ENCODE assay signal across 8 mouse cellular contexts in the genomic region with DNA sequence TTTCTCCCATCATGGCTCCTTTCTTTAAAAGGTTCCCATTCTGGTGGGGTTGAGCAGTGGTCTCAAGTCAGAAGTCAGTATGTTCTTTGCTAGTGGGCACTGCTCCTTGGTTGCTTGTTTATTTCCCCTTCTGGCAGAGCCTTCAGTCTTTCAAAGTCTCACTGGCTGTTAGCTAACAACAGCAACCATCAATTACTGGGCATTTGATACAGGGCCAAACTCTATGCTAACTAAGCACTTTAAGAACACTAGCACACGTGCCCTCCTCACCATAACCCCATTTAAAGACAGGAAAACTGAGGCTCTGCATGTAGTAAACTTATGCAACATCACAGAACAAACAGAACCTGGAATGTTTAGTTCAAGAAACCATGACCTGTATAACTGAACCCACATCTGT. TPM values are rescaled to one million over a fixed set of nuclear protein-coding genes. Genes with fewer than 3 reads are reported as not detected.
A peak's percentile ranks its signal among the peaks of the same experiment; 100 is the strongest.
DNase-seq lines count a peak whose midpoint lies in the region; ATAC-seq and TF ChIP-seq lines count a peak whose summit lies in the region.

No protein-coding gene starts in this region.

- H3K9ac ChIP-seq in liver, adult 2 months (ENCODE audit: low read depth, low read length): no peak overlapping the region
- 0 out of 2 replicates have a peak overlapping the region, but pooled peaks have one; percentile 40 for H3K9ac ChIP-seq in embryonic facial prominence, embryonic 14.5 days (ENCODE audit: low read depth, low read length)
- H3K9ac ChIP-seq in intestine, embryonic 16.5 days (ENCODE audit: low read depth, low read length): no peak overlapping the region

- peaks cover 21% of the 10 kb centered on the region for H3K36me3 ChIP-seq in liver, adult 2 months (ENCODE audit: control insufficient read depth, insufficient read depth, low read length)
- H3K36me3 ChIP-seq in embryonic facial prominence, embryonic 14.5 days (ENCODE audit: control insufficient read depth, insufficient read depth, low read length): peaks cover 25% of the 10 kb centered on the region
- 0 out of 2 replicates have a peak, but pooled peaks cover 5% of the 10 kb centered on the region for H3K36me3 ChIP-seq in intestine, embryonic 16.5 days (ENCODE audit: control insufficient read depth, insufficient read depth, low read length)
- peaks cover 17% of the 10 kb centered on the region for H3K36me3 ChIP-seq in small intestine, adult 2 months (ENCODE audit: control insufficient read depth, insufficient read depth, low read length)

- peaks cover 16% of the 10 kb centered on the region for H3K4me1 ChIP-seq in liver, adult 2 months (ENCODE audit: control insufficient read depth, insufficient read depth, low read length)
- H3K4me1 ChIP-seq in embryonic facial prominence, embryonic 14.5 days (ENCODE audit: control insufficient read depth, insufficient read depth, low read length): peaks cover 22% of the 10 kb centered on the region
- peaks cover 20% of the 10 kb centered on the region for H3K4me1 ChIP-seq in intestine, embryonic 16.5 days (ENCODE audit: control insufficient read depth, insufficient read depth, low read length)
- peaks cover 32% of the 10 kb centered on the region; the same call in 1 of the 2 replicates for H3K4me1 ChIP-seq in small intestine, adult 2 months (ENCODE audit: control insufficient read depth, insufficient read depth, insufficient read length, low read length)

- H3K27ac ChIP-seq in liver, adult 2 months (replicated peaks; ENCODE audit: insufficient read depth, low read depth, low read length): 0 out of 2 replicates have a peak overlapping the region, but pooled peaks have one; percentile 30
- peak overlapping the region; percentile 88 for H3K27ac ChIP-seq in embryonic facial prominence, embryonic 14.5 days (replicated peaks; ENCODE audit: low read depth, low read length)
- peak overlapping the region; percentile 53; the same call in 1 of the 2 replicates for H3K27ac ChIP-seq in intestine, embryonic 16.5 days (ENCODE audit: low read length)
- peak overlapping the region; percentile 81; the same call in 1 of the 2 replicates for H3K27ac ChIP-seq in small intestine, adult 2 months (ENCODE audit: insufficient read depth, low read depth, low read length)

- TF ChIP-seq POLR2A in liver, adult 2 months (IDR thresholded peaks at IDR 0.05; ENCODE audit: extremely low read depth, insufficient read depth, low read length): no peak
- no peak for TF ChIP-seq POLR2A in small intestine, adult 2 months (IDR thresholded peaks at IDR 0.05; ENCODE audit: low read depth, low read length)

- peak; percentile 46 for DNase-seq in liver, adult 2 months (ENCODE audit: extremely low read depth, low read depth, low spot score)
- no peak for DNase-seq in liver
- peak; percentile 22 for DNase-seq in embryonic facial prominence, embryonic 14.5 days (ENCODE audit: low spot score)
- no peak for DNase-seq in cerebellum, adult 9-11 months
- no peak for DNase-seq in right cerebral cortex, postnatal 36 days (ENCODE audit: low spot score in 2 of 2)
- no peak for DNase-seq in left cerebral cortex, adult 18-20 months (ENCODE audit: low spot score in 2 of 2)

- no peak for TF ChIP-seq CTCF in liver, adult 2 months (IDR thresholded peaks at IDR 0.05; ENCODE audit: low read depth, low read length)
- no peak for TF ChIP-seq CTCF in small intestine, adult 2 months (IDR thresholded peaks at IDR 0.05; ENCODE audit: extremely low read depth, insufficient read length, insufficient replicate concordance, low read depth, low read length)

- 4% methylated on average over 1 of the region's 1 CpGs for WGBS in liver, adult 2 months
- WGBS in embryonic facial prominence, embryonic 14.5 days: 40% methylated on average over 1 of the region's 1 CpGs
- 62% methylated on average over 1 of the region's 1 CpGs for WGBS in intestine, embryonic 16.5 days
- WGBS in small intestine, adult 2 months: 10% methylated on average over 1 of the region's 1 CpGs

- H3K4me2 ChIP-seq in embryonic facial prominence, embryonic 14.5 days (ENCODE audit: low read depth, low read length): 0 out of 2 replicates have a peak overlapping the region, but pooled peaks have one; percentile 11
- H3K4me2 ChIP-seq in intestine, embryonic 16.5 days (ENCODE audit: low read depth, low read length): no peak overlapping the region

- no peaks in the 10 kb centered on the region for H3K9me3 ChIP-seq in embryonic facial prominence, embryonic 14.5 days (ENCODE audit: control insufficient read depth, low read length)
- H3K9me3 ChIP-seq in intestine, embryonic 16.5 days (ENCODE audit: control insufficient read depth, low read length): no peaks in the 10 kb centered on the region

- H3K27me3 ChIP-seq in liver, adult 2 months (ENCODE audit: control insufficient read depth, insufficient read depth, low read length): no peaks in the 10 kb centered on the region
- no peaks in the 10 kb centered on the region for H3K27me3 ChIP-seq in embryonic facial prominence, embryonic 14.5 days (replicated peaks; ENCODE audit: control insufficient read depth, insufficient read depth, low read length)
- H3K27me3 ChIP-seq in intestine, embryonic 16.5 days (replicated peaks; ENCODE audit: control insufficient read depth, insufficient read depth, low read length): no peaks in the 10 kb centered on the region
- no peaks in the 10 kb centered on the region for H3K27me3 ChIP-seq in small intestine, adult 2 months (ENCODE audit: control insufficient read depth, insufficient read depth, low read length)

- H3K4me3 ChIP-seq in liver, adult 2 months (ENCODE audit: insufficient read depth, low read depth, low read length): no peak overlapping the region
- no peak overlapping the region for H3K4me3 ChIP-seq in embryonic facial prominence, embryonic 14.5 days (ENCODE audit: low read depth, low read length)
- H3K4me3 ChIP-seq in intestine, embryonic 16.5 days (ENCODE audit: low read length): no peak overlapping the region
- no peak overlapping the region for H3K4me3 ChIP-seq in small intestine, adult 2 months (ENCODE audit: low read depth, low read length)

- peaks cover 10% of the 10 kb centered on the region for H3K79me2 ChIP-seq in liver, adult 2 months (ENCODE audit: control insufficient read depth, insufficient read depth, low read length)

- ATAC-seq in embryonic facial prominence, embryonic 14.5 days (ENCODE audit: low read depth): no peak
- ATAC-seq in intestine, embryonic 16.5 days: no peak

RNA-seq across cellular contexts. Expression of a gene that starts 33.5 kb away (rescaled TPM):
- total RNA-seq in liver, adult 2 months (2014; rRNA removed): 4.6 and 6.2 TPM in 2 replicates
- polyA plus RNA-seq in liver, adult 2 months (2012; rRNA removed): 0.95 and 1.2 TPM in 2 replicates
- polyA plus RNA-seq in embryonic facial prominence, embryonic 14.5 days (2014; fragmentation: Nextera tagmentation; extraction: Ambion mirVana): 9.9 and 10.6 TPM in 2 replicates
- polyA plus RNA-seq in intestine, embryonic 16.5 days (2015; fragmentation: Nextera tagmentation; extraction: Ambion mirVana): 10.3 and 10.7 TPM in 2 replicates
- polyA plus RNA-seq in small intestine, adult 2 months (2012; rRNA removed): 0.14 and 0.65 TPM in 2 replicates
- total RNA-seq in left cerebral cortex, adult 18-20 months (2021): 10 to 100 TPM; 13.5 to 13.8 TPM

RNA-seq across cellular contexts. Expression of a gene that starts 33.9 kb away (rescaled TPM):
- 5.3 and 5.6 TPM in 2 replicates for total RNA-seq in liver, adult 2 months (2014; rRNA removed)
- polyA plus RNA-seq in liver, adult 2 months (2012; rRNA removed): 3.2 and 5.7 TPM in 2 replicates
- polyA plus RNA-seq in embryonic facial prominence, embryonic 14.5 days (2014; fragmentation: Nextera tagmentation; extraction: Ambion mirVana): 7.5 and 7.9 TPM in 2 replicates
- polyA plus RNA-seq in intestine, embryonic 16.5 days (2015; fragmentation: Nextera tagmentation; extraction: Ambion mirVana): 13.1 and 13.9 TPM in 2 replicates
- 2.8 and 3.0 TPM in 2 replicates for polyA plus RNA-seq in small intestine, adult 2 months (2012; rRNA removed)
- 10 to 100 TPM; 30.9 to 31.3 TPM for total RNA-seq in left cerebral cortex, adult 18-20 months (2021)

Comparison
In these comparisons a context has a peak if more than half of its experiments do, and no peak if none do; other contexts are left out.
1. DNase-seq: peak in liver, adult 2 months (single experiment) and embryonic facial prominence, embryonic 14.5 days (single experiment); none in liver (single experiment), cerebellum, adult 9-11 months (single experiment), right cerebral cortex, postnatal 36 days (0 of 2) and left cerebral cortex, adult 18-20 months (0 of 2).
2. H3K27ac ChIP-seq: peak in every context shown above with its lines; median percentile 88 in embryonic facial prominence, embryonic 14.5 days; 81 in small intestine, adult 2 months; 53 in intestine, embryonic 16.5 days; 30 in liver, adult 2 months.